Mouse (Mus musculus): ENCODE measurements around the gene Olfr811. TPM values are rescaled to one million over a fixed set of nuclear protein-coding genes. Genes with fewer than 3 reads are reported as not detected.

Olfr811 gene
- polyA plus RNA-seq (2014; fragmentation: Nextera tagmentation; extraction: Ambion mirVana), result not detected in 2 replicates

- Histone ChIP-seq H3K36me3 (ENCODE audit: control insufficient read depth, insufficient read depth, low read length) (no peaks in the 10 kb centered on the region), H3K4me3 (ENCODE audit: low read depth, low read length) (no peak within 1 kb of the TSS), H3K4me1 (replicated peaks; ENCODE audit: control insufficient read depth, insufficient read depth, low read length) (no peaks in the 10 kb centered on the region), H3K27me3 (replicated peaks; ENCODE audit: control insufficient read depth, insufficient read depth, low read length) (no peaks in the 10 kb centered on the region), H3K9ac (ENCODE audit: low read length) (no peak within 1 kb of the TSS), H3K9me3 (ENCODE audit: control insufficient read depth, low read length) (no peaks in the 10 kb centered on the region), H3K4me2 (ENCODE audit: low read length) (no peak within 1 kb of the TSS), H3K27ac (ENCODE audit: low read depth) (no peak within 1 kb of the TSS)
- ATAC-seq (replicated peaks; ENCODE audit: low FRiP score, low TSS enrichment, low read depth) (no peak), DNase-seq (ENCODE audit: low spot score) (no peak)
- 80% methylated on average over 4 of the region's 4 CpGs for WGBS
Observed at GRCm38 (mm10) chr10:129804296-129804695, at the start of gene Olfr811. TSS of gene Olfr811 (minus strand) at chr10:129804396.

GRCm38 (mm10) chr10:129847343-129847742, 43.1 kb upstream of the Olfr811 start:
- H3K9me3 ChIP-seq (ENCODE audit: control insufficient read depth, low read length), result no peaks in the 10 kb centered on the region
- H3K4me1 ChIP-seq (replicated peaks; ENCODE audit: control insufficient read depth, insufficient read depth, low read length), result no peaks in the 10 kb centered on the region
- ATAC-seq (replicated peaks; ENCODE audit: low FRiP score, low TSS enrichment, low read depth) (no peak), DNase-seq (ENCODE audit: low spot score) (no peak)
- H3K4me3 ChIP-seq (ENCODE audit: low read depth, low read length), result no peak overlapping the region
- 79% methylated on average over 1 of the region's 1 CpGs for WGBS
- H3K27ac ChIP-seq (ENCODE audit: low read depth), result no peak overlapping the region
- no peaks in the 10 kb centered on the region for H3K36me3 ChIP-seq (ENCODE audit: control insufficient read depth, insufficient read depth, low read length)
- no peaks in the 10 kb centered on the region for H3K27me3 ChIP-seq (replicated peaks; ENCODE audit: control insufficient read depth, insufficient read depth, low read length)
- no peak overlapping the region for H3K9ac ChIP-seq (ENCODE audit: low read length)
- H3K4me2 ChIP-seq (ENCODE audit: low read length), result no peak overlapping the region

DNA sequence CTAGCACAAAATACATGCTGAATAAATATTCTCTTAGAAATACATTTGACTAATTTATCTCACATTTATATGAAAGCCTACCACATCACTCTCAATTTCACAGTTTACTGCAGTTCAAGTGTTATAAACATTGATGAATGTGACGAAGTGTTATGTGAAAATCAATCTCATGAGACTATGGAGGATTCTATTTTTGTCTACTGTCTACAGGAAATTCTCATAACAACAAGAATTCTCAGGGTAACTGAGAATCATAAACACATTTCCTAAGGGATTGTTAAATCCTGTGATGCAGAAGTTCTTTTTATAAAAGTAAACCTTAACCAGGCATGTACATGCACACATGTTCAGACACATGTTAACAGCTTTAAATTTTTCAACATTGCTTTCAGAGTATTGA, 41.8 kb upstream of the Olfr811 start, which contains the start of gene Olfr812:
Gene Olfr812 (minus strand): TSS at position 101 of the 400 bp plus-strand sequence.
- Histone ChIP-seq H3K27me3 (replicated peaks; ENCODE audit: control insufficient read depth, insufficient read depth, low read length) (no peaks in the 10 kb centered on the region), H3K9me3 (ENCODE audit: control insufficient read depth, low read length) (no peaks in the 10 kb centered on the region), H3K36me3 (ENCODE audit: control insufficient read depth, insufficient read depth, low read length) (no peaks in the 10 kb centered on the region), H3K4me3 (ENCODE audit: low read depth, low read length) (no peak within 1 kb of the TSS), H3K4me1 (replicated peaks; ENCODE audit: control insufficient read depth, insufficient read depth, low read length) (no peaks in the 10 kb centered on the region), H3K27ac (ENCODE audit: low read depth) (no peak within 1 kb of the TSS), H3K4me2 (ENCODE audit: low read length) (no peak within 1 kb of the TSS), H3K9ac (ENCODE audit: low read length) (no peak within 1 kb of the TSS)
- 68% methylated on average over 1 of the region's 1 CpGs for WGBS
- DNase-seq (ENCODE audit: low spot score) (no peak), ATAC-seq (replicated peaks; ENCODE audit: low FRiP score, low TSS enrichment, low read depth) (no peak)

GRCm38 (mm10) chr10:129794817-129795216, 9.4 kb downstream of the Olfr811 start, which contains the start of gene Olfr810:
TSS of gene Olfr810 (minus strand) at chr10:129794917.
- Histone ChIP-seq H3K27ac (ENCODE audit: low read depth) (no peak within 1 kb of the TSS), H3K4me3 (ENCODE audit: low read depth, low read length) (no peak within 1 kb of the TSS), H3K36me3 (ENCODE audit: control insufficient read depth, insufficient read depth, low read length) (no peaks in the 10 kb centered on the region), H3K9ac (ENCODE audit: low read length) (no peak within 1 kb of the TSS), H3K9me3 (ENCODE audit: control insufficient read depth, low read length) (no peaks in the 10 kb centered on the region), H3K27me3 (replicated peaks; ENCODE audit: control insufficient read depth, insufficient read depth, low read length) (no peaks in the 10 kb centered on the region), H3K4me1 (replicated peaks; ENCODE audit: control insufficient read depth, insufficient read depth, low read length) (no peaks in the 10 kb centered on the region), H3K4me2 (ENCODE audit: low read length) (no peak within 1 kb of the TSS)
- DNase-seq (ENCODE audit: low spot score) (no peak), ATAC-seq (replicated peaks; ENCODE audit: low FRiP score, low TSS enrichment, low read depth) (no peak)

DNA sequence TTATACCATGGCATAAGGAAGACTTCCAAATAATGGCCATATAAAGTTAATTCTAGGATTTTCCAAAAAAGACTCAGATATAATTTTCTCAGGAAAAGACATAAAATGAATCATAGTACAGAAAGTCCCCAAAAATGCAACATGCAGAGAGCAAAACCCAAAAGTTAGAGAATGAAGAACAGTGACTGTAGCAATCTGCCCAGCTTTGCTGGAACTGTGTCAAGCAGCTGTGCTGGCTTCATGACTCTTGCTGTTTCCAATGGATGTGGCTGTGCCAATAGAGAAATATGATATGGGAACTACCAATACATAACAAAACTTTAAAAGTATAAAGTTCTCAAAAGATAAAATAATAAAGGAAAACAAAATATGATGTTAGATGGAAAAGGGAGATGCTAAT, 26.1 kb downstream of the Olfr811 start:
- H3K36me3 ChIP-seq (ENCODE audit: control insufficient read depth, insufficient read depth, low read length), result no peaks in the 10 kb centered on the region
- ATAC-seq (replicated peaks; ENCODE audit: low FRiP score, low TSS enrichment, low read depth) (no peak), DNase-seq (ENCODE audit: low spot score) (no peak)
- H3K27ac ChIP-seq (ENCODE audit: low read depth), result no peak overlapping the region
- no peak overlapping the region for H3K4me2 ChIP-seq (ENCODE audit: low read length)
- no peak overlapping the region for H3K9ac ChIP-seq (ENCODE audit: low read length)
- no peaks in the 10 kb centered on the region for H3K27me3 ChIP-seq (replicated peaks; ENCODE audit: control insufficient read depth, insufficient read depth, low read length)
- no peaks in the 10 kb centered on the region for H3K4me1 ChIP-seq (replicated peaks; ENCODE audit: control insufficient read depth, insufficient read depth, low read length)
- no peaks in the 10 kb centered on the region for H3K9me3 ChIP-seq (ENCODE audit: control insufficient read depth, low read length)
- no peak overlapping the region for H3K4me3 ChIP-seq (ENCODE audit: low read depth, low read length)

DNA sequence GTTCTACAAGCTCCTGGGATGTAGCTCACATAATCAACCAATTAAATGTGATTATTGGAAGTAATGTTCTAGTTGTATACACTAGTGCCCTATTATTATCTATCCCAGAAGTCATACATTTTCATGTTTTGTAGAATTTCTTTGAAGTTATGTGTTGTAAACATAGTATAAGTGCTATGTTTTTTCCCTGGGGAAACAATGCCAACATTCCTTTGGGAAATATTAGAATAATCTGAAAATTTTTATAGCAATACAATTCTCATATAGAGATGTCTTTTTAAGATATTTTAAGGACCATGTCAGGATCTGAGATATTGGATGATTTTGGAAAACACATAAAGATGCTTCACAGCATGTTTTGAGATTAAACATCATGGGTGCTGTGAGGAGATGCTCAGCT, 29.9 kb downstream of the Olfr811 start, which contains the start of gene Olfr809:
Gene Olfr809 (plus strand): TSS at position 301 of the 400 bp plus-strand sequence.
- H3K4me3 ChIP-seq (ENCODE audit: low read depth, low read length), result no peak within 1 kb of the TSS
- ATAC-seq (replicated peaks; ENCODE audit: low FRiP score, low TSS enrichment, low read depth) (no peak), DNase-seq (ENCODE audit: low spot score) (no peak)
- no peak within 1 kb of the TSS for H3K27ac ChIP-seq (ENCODE audit: low read depth)
- H3K9ac ChIP-seq (ENCODE audit: low read length), result no peak within 1 kb of the TSS
- no peaks in the 10 kb centered on the region for H3K36me3 ChIP-seq (ENCODE audit: control insufficient read depth, insufficient read depth, low read length)
- H3K4me2 ChIP-seq (ENCODE audit: low read length), result no peak within 1 kb of the TSS
- no peaks in the 10 kb centered on the region for H3K9me3 ChIP-seq (ENCODE audit: control insufficient read depth, low read length)
- no peaks in the 10 kb centered on the region for H3K27me3 ChIP-seq (replicated peaks; ENCODE audit: control insufficient read depth, insufficient read depth, low read length)
- no peaks in the 10 kb centered on the region for H3K4me1 ChIP-seq (replicated peaks; ENCODE audit: control insufficient read depth, insufficient read depth, low read length)

GRCm38 (mm10) chr10:129765182-129765581, 39.0 kb downstream of the Olfr811 start, which contains the start of gene Olfr808:
TSS of gene Olfr808 (plus strand) at chr10:129765482.
- H3K4me3 ChIP-seq (ENCODE audit: low read depth, low read length), result no peak within 1 kb of the TSS
- H3K9me3 ChIP-seq (ENCODE audit: control insufficient read depth, low read length), result no peaks in the 10 kb centered on the region
- no peaks in the 10 kb centered on the region for H3K4me1 ChIP-seq (replicated peaks; ENCODE audit: control insufficient read depth, insufficient read depth, low read length)
- 90% methylated on average over 1 of the region's 1 CpGs for WGBS
- DNase-seq (ENCODE audit: low spot score) (no peak), ATAC-seq (replicated peaks; ENCODE audit: low FRiP score, low TSS enrichment, low read depth) (no peak)
- H3K27ac ChIP-seq (ENCODE audit: low read depth), result no peak within 1 kb of the TSS
- H3K36me3 ChIP-seq (ENCODE audit: control insufficient read depth, insufficient read depth, low read length), result no peaks in the 10 kb centered on the region
- no peaks in the 10 kb centered on the region for H3K27me3 ChIP-seq (replicated peaks; ENCODE audit: control insufficient read depth, insufficient read depth, low read length)
- no peak within 1 kb of the TSS for H3K9ac ChIP-seq (ENCODE audit: low read length)
- H3K4me2 ChIP-seq (ENCODE audit: low read length), result no peak within 1 kb of the TSS

DNA sequence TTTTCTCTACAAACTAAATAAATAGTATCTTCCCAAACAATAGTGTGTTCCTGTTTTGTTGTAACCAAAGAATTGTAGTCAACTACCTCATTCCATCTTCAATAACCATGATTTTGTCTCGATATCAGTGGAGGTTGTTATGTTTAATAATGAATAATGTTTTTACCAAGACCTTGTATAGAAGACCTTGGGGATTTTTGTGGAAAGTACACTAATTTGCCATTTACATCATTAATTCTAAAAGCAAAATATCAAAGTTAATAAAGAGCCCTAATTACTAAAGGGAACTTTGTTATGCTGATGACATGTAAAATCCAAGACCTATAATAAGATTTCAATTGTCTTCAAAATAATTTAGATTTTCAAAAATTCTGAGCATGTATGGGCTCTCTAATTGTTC, 46.5 kb downstream of the Olfr811 start, which contains the start of gene Olfr807:
Gene Olfr807 (minus strand): TSS at position 101 of the 400 bp plus-strand sequence.
- Histone ChIP-seq H3K36me3 (ENCODE audit: control insufficient read depth, insufficient read depth, low read length) (no peaks in the 10 kb centered on the region), H3K27me3 (replicated peaks; ENCODE audit: control insufficient read depth, insufficient read depth, low read length) (no peaks in the 10 kb centered on the region), H3K9ac (ENCODE audit: low read length) (no peak within 1 kb of the TSS), H3K27ac (ENCODE audit: low read depth) (no peak within 1 kb of the TSS), H3K4me1 (replicated peaks; ENCODE audit: control insufficient read depth, insufficient read depth, low read length) (no peaks in the 10 kb centered on the region), H3K9me3 (ENCODE audit: control insufficient read depth, low read length) (no peaks in the 10 kb centered on the region), H3K4me3 (ENCODE audit: low read depth, low read length) (no peak within 1 kb of the TSS), H3K4me2 (ENCODE audit: low read length) (no peak within 1 kb of the TSS)
- WGBS, result 79% methylated on average over 1 of the region's 1 CpGs
- ATAC-seq (replicated peaks; ENCODE audit: low FRiP score, low TSS enrichment, low read depth) (no peak), DNase-seq (ENCODE audit: low spot score) (no peak)

All from intestine, embryonic 14.5 days (tissue).